Mouse (Mus musculus): ENCODE data around the gene Stk31. TPM values are rescaled to one million over a fixed set of nuclear protein-coding genes. Genes with fewer than 3 reads are reported as not detected.

Gene Stk31
- not detected for polyA plus RNA-seq (2017; shearing (Covaris generic))

DNA sequence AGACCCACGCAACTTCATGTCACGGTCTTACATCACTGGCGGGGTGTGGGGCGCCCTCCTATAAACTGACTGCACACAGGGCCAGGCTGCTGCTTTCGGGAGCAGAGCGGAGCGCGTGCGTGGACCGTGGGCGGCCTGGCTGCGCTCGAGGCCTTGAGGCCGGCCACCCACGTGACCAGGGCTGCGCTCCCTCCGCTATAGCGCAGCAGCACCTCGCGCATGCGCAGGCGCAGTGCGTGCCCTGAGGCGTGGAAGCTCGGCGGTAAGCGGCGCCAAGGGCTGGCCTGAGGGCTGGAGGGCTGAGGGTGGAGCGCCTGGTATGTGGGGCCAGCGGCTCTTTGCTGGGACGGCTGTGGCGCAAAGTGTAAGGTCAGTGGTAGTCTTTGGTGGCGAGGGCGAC, at the start of gene Stk31:
Gene Stk31 (plus strand): TSS at position 289 of the 400 bp plus-strand sequence.

DNA sequence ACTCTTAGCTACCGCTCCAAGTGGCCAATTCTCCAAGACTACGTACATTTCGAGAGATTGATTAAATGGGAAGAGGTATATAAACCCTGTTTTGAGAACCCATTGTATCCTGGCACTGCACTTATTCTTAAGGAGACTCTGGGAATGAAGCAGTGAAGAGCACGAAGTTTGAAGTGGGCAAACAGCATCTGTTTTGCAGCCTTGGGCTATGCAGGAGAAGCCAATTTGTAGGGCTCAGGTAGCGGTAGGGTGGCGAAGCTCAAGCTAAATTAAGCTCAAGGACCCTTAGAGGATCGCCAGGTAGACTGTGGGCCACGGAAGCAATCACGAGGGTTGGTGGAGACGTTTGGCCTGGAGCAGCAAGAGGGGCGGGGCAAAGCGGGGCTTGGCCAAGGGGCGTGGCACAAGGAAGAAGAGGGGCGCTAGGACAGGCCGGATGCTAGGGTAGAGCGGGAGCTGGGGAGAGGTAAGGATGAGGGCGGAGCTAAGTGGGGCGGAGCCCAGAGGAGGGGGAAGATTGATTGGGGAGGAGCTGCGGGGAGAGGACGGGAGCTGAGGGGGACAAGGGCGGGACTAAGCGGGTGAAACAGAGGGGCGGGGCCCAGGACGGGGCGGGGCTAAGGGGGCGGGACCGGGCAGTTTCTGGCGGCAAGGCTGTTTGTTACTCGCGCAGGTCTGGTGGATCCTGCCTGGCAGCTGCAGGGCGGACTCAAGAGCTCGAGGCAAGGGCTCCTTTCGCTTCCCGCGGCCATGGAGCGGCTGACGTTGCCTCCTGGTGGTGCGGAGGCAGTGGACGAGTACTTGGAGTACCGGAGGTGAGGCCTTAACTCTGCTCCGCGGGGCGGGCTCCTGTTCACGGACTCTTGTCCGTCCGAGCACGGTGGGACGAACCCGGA, 28.0 kb upstream of the Stk31 start, which contains the start of gene Fam221a:
Gene Fam221a (plus strand): TSS at position 581 of the 896 bp plus-strand sequence.

Other genes starting within 250 kb of the Stk31 start
- 2.6 TPM for gene Igf2bp3, start 180.6 kb upstream of the Stk31 start, polyA plus RNA-seq (2017; shearing (Covaris generic))
- 54.1 TPM for gene Tra2a, start 131.6 kb upstream of the Stk31 start, polyA plus RNA-seq (2017; shearing (Covaris generic))
- gene Ccdc126, start 76.3 kb upstream of the Stk31 start, polyA plus RNA-seq (2017; shearing (Covaris generic)) = 24.5 TPM
- gene Fam221a, start 27.9 kb upstream of the Stk31 start, polyA plus RNA-seq (2017; shearing (Covaris generic)) = 4.3 TPM